Mouse (Mus musculus) MN1 (cell line): ENCODE data around the gene Gm42906.

Experiments used
- DNase-seq: peaks from one replicate; pipeline ENCODE4 v3.0.0-alpha.2; 2016; ENCODE audit warnings: low spot score

Gene Gm42906

DNA sequence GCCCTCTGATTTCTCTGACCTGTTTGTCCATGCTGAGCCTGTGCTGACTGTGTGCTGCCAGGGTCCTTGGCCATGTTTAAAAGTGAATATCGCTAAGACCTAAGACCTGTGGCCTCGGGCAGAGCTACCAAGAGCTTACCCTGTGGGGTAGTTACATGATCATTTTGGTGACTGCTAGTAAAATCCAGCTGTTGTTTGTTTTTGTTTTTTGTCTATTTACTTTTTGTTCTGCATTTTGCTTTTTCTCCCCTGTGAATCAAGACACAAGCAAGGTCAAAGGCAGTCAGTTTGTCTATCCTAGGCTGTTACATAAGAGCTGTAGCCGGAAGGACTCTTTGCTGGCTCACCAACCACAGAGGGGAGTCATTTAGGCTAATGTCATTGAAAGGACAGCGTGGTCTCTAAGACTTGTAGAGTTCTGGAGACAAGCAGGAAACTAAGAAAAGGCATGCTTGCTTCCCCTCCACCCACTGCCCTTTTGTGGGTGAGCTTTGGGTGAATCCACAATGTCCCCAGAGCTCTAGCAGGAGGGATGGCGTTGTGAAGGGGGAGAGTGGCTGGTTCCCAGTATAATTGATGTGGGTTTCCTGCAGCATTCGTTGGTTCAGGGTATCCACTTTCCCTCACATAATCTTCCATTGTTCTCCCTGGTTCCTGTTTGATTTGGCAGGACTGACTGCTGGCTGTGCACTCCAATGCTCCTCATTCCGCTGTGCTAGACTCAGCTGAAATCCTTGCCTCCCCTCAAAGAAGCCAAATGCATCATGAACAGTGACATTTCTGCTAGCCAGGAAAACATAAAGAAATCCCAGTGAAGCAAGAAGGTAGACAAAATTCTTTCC is 33.9 kb downstream of the Gm42906 start:
- DNase-seq = no peak

- DNase-seq = no peak
Measured at GRCm38 (mm10) chr5:151389827-151390226, 38.1 kb downstream of the Gm42906 start.

DNA sequence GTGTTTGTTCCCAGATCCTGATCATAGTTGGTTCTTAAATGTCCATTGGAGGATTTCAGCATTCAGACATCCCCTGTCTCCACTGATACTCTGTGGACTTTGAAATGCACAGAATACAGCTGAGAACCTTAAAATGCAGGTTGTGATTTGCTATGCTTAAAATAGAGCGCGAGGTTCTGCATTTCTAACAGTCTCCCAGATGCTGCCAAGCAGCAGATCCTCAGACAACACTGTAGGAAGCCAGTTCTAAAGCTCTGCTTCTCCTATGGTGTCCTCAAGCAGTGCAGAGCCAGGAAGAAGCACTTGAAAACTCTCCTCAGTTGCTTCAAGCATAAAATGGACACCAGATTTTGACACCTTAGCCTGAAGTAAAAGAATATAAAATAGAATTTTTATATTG is 48.1 kb downstream of the Gm42906 start:
- no peak for DNase-seq

- DNase-seq = no peak
Measured at GRCm38 (mm10) chr5:151379210-151379609, 48.8 kb downstream of the Gm42906 start.

GRCm38 (mm10) chr5:151376931-151377330 is 51.0 kb downstream of the Gm42906 start:
- DNase-seq = no peak

DNA sequence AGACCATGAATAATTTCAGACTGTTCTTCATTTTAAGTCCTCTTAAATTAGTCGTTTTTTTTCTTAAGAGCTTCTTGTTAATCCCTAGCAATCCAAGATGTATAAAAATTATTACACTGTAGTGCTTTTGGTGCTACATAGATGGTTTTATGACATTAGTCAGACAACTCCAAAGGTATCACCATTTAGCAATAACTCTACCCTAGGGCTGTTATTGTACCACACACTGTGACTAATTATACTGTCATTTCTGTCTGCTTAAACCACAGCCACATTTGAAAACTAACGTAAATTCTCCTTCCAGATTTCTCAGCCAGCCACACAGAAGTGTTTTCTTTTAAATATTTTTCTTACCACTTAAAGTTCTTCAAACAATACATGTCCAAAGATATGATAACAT is 53.1 kb downstream of the Gm42906 start:
- no peak for DNase-seq

GRCm38 (mm10) chr5:151371130-151371529 is 56.8 kb downstream of the Gm42906 start:
- peak; percentile 21 for DNase-seq

DNA sequence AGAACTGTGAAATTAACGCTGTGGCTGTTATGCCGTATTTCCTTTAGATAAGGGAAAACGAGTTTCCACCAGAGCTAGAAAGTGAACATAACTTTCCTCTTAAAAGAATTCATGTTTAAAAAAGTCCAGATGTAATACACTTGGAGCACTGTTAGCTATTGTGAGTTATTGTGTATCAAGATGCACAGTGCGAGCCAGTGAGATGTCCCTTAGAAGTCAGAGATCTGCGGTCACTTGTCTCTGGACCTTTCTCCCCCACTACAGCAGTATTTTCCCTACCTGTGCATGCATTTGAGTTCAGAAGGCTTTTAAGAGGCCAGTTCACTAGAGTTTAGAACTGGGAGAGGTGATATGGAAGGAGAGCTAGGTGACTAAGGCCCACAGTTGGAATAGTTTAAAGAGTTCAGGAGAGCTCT is 58.6 kb downstream of the Gm42906 start:
- DNase-seq = no peak

DNA sequence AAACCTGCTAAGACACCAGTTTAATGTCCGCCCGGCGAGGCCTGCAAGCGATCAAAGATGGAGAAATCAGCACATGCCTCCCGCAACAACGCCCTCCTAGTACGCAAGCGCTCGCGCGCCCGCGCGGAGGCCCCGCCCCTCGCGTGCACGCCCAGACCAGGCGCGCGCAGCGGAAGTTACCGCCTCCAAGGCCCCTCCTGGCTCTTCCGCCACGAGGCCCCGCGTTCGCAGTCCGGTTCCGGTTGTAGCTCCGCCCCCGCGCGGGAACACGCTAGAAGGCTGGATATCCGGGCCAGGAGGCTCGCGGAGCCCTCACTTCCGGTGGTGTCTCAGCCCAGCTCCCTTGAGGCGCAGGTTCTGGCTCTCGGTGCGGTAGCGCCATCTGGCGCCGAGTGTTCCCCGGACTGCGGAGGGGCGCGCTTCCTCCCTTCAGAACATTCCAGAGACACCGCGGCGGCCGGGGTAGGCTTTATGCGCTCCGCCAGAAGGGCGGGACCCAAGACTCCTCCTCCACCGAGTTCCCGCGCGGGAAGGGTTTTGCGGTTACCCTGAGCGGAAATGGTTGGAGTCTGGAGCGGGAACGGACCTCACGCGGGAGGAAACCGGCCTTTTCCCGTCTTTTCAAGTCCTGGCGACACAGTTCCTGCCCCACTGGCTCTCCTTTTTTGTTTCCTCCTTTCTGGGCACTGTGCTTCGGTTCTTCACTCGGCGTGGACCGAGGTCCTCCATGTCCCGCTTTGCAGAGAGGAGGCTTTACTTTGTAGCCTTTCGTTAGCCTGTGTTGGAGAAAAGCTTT is 59.4 kb downstream of the Gm42906 start:
- peak; percentile 96 for DNase-seq

DNA sequence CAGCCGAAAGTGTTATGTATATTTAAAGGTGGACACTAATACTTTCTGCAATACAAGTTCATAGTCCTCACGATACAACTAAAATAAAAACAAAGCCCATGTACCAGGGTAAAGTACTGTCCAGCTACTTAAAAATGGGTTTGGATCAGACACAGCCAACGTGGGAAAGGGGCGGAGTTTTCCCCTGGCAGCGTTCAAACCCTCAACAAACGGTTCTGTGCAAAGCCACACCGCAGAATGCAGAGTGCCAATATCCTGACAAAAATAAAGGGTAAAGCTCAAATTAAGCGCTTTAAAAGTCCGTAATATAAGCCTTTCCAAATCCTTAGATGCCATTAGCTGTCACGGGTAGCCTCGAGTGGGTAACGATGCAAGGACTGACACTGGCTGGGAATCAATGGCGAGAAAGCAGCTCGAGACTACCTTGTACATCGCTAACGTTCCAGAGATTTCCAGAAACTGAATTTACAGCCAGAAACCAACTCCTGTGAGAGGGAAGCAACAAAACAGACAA is 60.0 kb downstream of the Gm42906 start:
- DNase-seq = peak; percentile 25

DNA sequence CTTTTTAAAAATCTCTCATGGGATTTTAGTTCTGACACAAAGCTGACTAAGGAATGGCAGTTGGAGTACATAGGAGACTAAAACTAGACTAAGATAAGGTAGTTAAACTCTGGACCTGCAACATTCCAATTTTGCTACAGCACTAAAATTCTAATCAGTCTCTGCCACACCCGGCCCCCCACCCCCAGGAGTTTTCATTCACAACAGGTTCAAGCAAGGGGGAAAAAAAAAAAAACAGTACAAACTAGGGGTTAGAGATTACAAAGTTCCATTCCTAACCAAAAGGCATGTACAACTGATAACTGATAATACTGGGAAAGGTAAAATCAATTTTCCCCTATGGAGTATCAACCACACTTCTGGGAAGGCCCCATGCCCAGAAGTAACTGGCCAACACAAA is 60.6 kb downstream of the Gm42906 start:
- no peak for DNase-seq

- peak; percentile 58 for DNase-seq
Measured at GRCm38 (mm10) chr5:151363343-151364000, 64.5 kb downstream of the Gm42906 start.

GRCm38 (mm10) chr5:151349616-151350015 is 78.3 kb downstream of the Gm42906 start:
- DNase-seq = no peak

DNA sequence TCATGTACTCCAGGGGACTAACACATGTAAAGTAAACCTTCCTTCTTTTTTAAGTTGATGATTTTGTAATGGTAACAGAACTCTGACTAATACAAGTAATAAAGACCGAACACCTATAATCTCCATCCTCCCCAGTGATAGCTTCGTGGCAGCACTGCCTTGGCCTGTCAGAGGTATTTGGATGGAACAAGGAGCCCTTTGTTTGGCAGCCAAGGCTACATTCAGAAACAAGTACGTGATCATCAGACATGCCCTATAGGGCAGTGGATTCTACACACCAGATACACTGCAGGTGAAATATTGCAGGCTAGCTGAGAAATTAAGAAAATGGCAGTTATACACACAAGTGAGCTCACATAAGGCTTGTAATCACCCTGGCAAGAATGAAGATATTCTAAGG is 79.5 kb downstream of the Gm42906 start:
- DNase-seq = no peak

- no peak for DNase-seq
Measured at GRCm38 (mm10) chr5:151346626-151347025, 81.3 kb downstream of the Gm42906 start.

GRCm38 (mm10) chr5:151344737-151345136 is 83.2 kb downstream of the Gm42906 start:
- no peak for DNase-seq

DNA sequence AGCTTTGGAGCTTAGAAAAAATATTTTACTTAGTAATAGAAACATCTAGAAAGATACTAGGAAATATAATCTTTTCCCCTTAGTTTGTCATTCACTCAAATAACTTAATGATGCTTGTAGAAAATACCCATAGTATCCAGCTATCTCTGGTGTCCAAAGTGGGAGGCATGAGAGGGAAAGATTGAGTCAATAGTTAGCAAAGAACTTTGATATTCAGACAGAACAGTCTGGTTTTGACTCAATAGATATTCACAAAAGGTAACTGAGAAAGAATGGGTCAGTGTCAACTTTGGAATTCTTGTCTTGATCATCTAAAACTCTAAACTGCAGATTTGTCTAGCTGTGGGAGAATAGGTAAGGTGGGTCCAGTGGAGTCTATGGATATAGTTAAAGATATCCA is 94.3 kb downstream of the Gm42906 start:
- DNase-seq = no peak

GRCm38 (mm10) chr5:151333191-151333594 is 94.8 kb downstream of the Gm42906 start:
- DNase-seq = no peak

GRCm38 (mm10) chr5:151315804-151316597 is 112.0 kb downstream of the Gm42906 start:
- DNase-seq = no peak

DNA sequence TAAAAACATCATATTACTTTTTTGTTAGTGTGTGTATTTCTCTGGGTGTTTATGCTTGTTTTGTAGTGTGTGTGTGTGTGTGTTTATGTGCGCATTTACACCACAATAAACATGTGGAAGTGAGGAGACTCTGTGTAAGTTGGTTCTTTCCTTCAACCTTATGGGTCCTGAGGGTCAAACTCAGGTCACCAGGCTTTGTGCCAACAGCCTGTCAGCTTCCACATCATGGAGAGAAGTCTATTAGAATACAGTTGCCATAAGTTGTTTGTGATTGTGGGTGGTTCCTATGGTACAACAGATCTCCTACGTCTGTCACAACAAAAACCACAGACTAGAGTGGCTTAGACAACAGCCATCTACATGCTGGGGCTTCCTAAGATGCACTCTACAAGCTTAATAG is 127.7 kb downstream of the Gm42906 start:
- no peak for DNase-seq

GRCm38 (mm10) chr5:151299576-151299975 is 128.4 kb downstream of the Gm42906 start:
- DNase-seq = no peak

DNA sequence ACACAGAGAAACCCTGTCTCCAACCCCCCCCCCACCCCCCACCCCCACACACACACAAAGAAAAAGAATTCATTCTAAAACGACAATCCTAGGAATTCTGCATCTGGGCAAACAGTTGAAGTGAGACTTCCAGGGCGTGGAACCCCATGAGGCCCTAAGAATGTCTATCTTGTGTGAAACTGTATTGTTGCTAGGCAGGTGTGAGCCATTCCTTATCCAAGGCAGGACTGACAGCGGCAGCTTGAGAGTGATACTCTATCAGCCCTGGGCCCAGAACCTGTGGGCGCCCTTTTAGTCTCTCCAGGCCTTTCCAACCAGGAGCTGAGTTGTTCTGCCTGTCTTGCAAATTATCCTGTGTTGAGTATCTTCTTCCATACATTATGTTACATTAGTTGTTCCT is 129.6 kb downstream of the Gm42906 start:
- no peak for DNase-seq
